Mouse (Mus musculus): ENCODE data around the gene Idh2. TPM values are rescaled to one million over a fixed set of nuclear protein-coding genes. Genes with fewer than 3 reads are reported as not detected.
A peak's percentile ranks its signal among the peaks of the same experiment; 100 is the strongest.

Gene Idh2
- total and polyA plus RNA-seq, 2 experiments from 2014 or later: 152 to 161 TPM

GRCm38 (mm10) chr7:80077801-80078200 is 37.4 kb downstream of the Idh2 start:
- H3K9me3 ChIP-seq (ENCODE audit: low read length): no peaks in the 10 kb centered on the region
- TF ChIP-seq CTCF (IDR thresholded peaks at IDR 0.05; ENCODE audit: low read depth): no peak
- peaks cover 11% of the 10 kb centered on the region for H3K36me3 ChIP-seq (ENCODE audit: insufficient read depth, low read length)
- H3K9ac ChIP-seq (replicated peaks; ENCODE audit: low read length): no peak overlapping the region
- WGBS: 56% methylated on average over 9 of the region's 9 CpGs
- H3K4me2 ChIP-seq (ENCODE audit: low read depth, low read length): no peak overlapping the region
- no peaks in the 10 kb centered on the region for H3K27me3 ChIP-seq (ENCODE audit: insufficient read depth, low read length)
- ATAC-seq (no peak), DNase-seq (ENCODE audit: low spot score) (no peak)
- no peak overlapping the region for H3K27ac ChIP-seq
- peaks cover 14% of the 10 kb centered on the region for H3K4me1 ChIP-seq (ENCODE audit: insufficient read depth, low read length)
- H3K4me3 ChIP-seq (ENCODE audit: low read length): no peak overlapping the region

GRCm38 (mm10) chr7:80076961-80077716 is 38.1 kb downstream of the Idh2 start:
- DNase-seq (ENCODE audit: low spot score): no peak
- WGBS: 58% methylated on average over 6 of the region's 6 CpGs
- H3K4me1 ChIP-seq (ENCODE audit: insufficient read depth, low read length): peaks cover 21% of the 10 kb centered on the region

GRCm38 (mm10) chr7:80075946-80076583 is 39.1 kb downstream of the Idh2 start:
- Histone ChIP-seq H3K27me3 (ENCODE audit: insufficient read depth, low read length) (no peaks in the 10 kb centered on the region), H3K9ac (replicated peaks; ENCODE audit: low read length) (no peak overlapping the region), H3K27ac (no peak overlapping the region), H3K4me3 (ENCODE audit: low read length) (no peak overlapping the region), H3K36me3 (ENCODE audit: insufficient read depth, low read length) (no peaks in the 10 kb centered on the region), H3K4me2 (ENCODE audit: low read depth, low read length) (no peak overlapping the region), H3K4me1 (ENCODE audit: insufficient read depth, low read length) (peaks cover 29% of the 10 kb centered on the region), H3K9me3 (ENCODE audit: low read length) (no peaks in the 10 kb centered on the region)
- DNase-seq (ENCODE audit: low spot score) (no peak), ATAC-seq (no peak)
- 30% methylated on average over 4 of the region's 4 CpGs for WGBS
- no peak for TF ChIP-seq CTCF (IDR thresholded peaks at IDR 0.05; ENCODE audit: low read depth)

More at GRCm38 (mm10) chr7:80076961-80077716, 38.1 kb downstream of the Idh2 start:
- H3K9me3 ChIP-seq (ENCODE audit: low read length): no peaks in the 10 kb centered on the region
- peaks cover 6% of the 10 kb centered on the region for H3K36me3 ChIP-seq (ENCODE audit: insufficient read depth, low read length)
- H3K4me2 ChIP-seq (ENCODE audit: low read depth, low read length): no peak overlapping the region
- H3K9ac ChIP-seq (replicated peaks; ENCODE audit: low read length): no peak overlapping the region
- ATAC-seq: no peak
- no peaks in the 10 kb centered on the region for H3K27me3 ChIP-seq (ENCODE audit: insufficient read depth, low read length)
- no peak for TF ChIP-seq CTCF (IDR thresholded peaks at IDR 0.05; ENCODE audit: low read depth)
- H3K27ac ChIP-seq: no peak overlapping the region
- H3K4me3 ChIP-seq (ENCODE audit: low read length): no peak overlapping the region

- Histone ChIP-seq H3K27me3 (ENCODE audit: insufficient read depth, low read length) (no peaks in the 10 kb centered on the region), H3K9ac (replicated peaks; ENCODE audit: low read length) (no peak overlapping the region), H3K4me2 (ENCODE audit: low read depth, low read length) (no peak overlapping the region), H3K9me3 (ENCODE audit: low read length) (no peaks in the 10 kb centered on the region), H3K4me1 (ENCODE audit: insufficient read depth, low read length) (peaks cover 32% of the 10 kb centered on the region), H3K27ac (no peak overlapping the region), H3K36me3 (ENCODE audit: insufficient read depth, low read length) (no peaks in the 10 kb centered on the region), H3K4me3 (ENCODE audit: low read length) (no peak overlapping the region)
- DNase-seq (ENCODE audit: low spot score) (no peak), ATAC-seq (no peak)
- WGBS: 53% methylated on average over 5 of the region's 5 CpGs
- TF ChIP-seq CTCF (IDR thresholded peaks at IDR 0.05; ENCODE audit: low read depth): no peak
These were observed 40.2 kb downstream of the Idh2 start for GRCm38 (mm10) chr7:80074921-80075441.

GRCm38 (mm10) chr7:80073506-80073905 is 41.7 kb downstream of the Idh2 start:
- Histone ChIP-seq H3K36me3 (ENCODE audit: insufficient read depth, low read length) (no peaks in the 10 kb centered on the region), H3K9me3 (ENCODE audit: low read length) (no peaks in the 10 kb centered on the region), H3K4me3 (ENCODE audit: low read length) (no peak overlapping the region), H3K9ac (replicated peaks; ENCODE audit: low read length) (no peak overlapping the region), H3K27ac (no peak overlapping the region), H3K4me1 (ENCODE audit: insufficient read depth, low read length) (peaks cover 37% of the 10 kb centered on the region), H3K4me2 (ENCODE audit: low read depth, low read length) (no peak overlapping the region), H3K27me3 (ENCODE audit: insufficient read depth, low read length) (no peaks in the 10 kb centered on the region)
- DNase-seq (ENCODE audit: low spot score) (no peak), ATAC-seq (no peak)
- WGBS: 43% methylated on average over 8 of the region's 8 CpGs
- no peak for TF ChIP-seq CTCF (IDR thresholded peaks at IDR 0.05; ENCODE audit: low read depth)

GRCm38 (mm10) chr7:80072297-80072696 is 42.9 kb downstream of the Idh2 start:
- H3K4me2 ChIP-seq (ENCODE audit: low read depth, low read length): peak overlapping the region; percentile 21; the same call in 1 of the 2 replicates
- peak overlapping the region; percentile 26; the same call in 1 of the 2 replicates for H3K27ac ChIP-seq
- H3K9ac ChIP-seq (replicated peaks; ENCODE audit: low read length): no peak overlapping the region
- no peak for TF ChIP-seq CTCF (IDR thresholded peaks at IDR 0.05; ENCODE audit: low read depth)
- H3K4me3 ChIP-seq (ENCODE audit: low read length): no peak overlapping the region
- WGBS: 18% methylated on average over 6 of the region's 6 CpGs
- no peaks in the 10 kb centered on the region for H3K36me3 ChIP-seq (ENCODE audit: insufficient read depth, low read length)
- peaks cover 36% of the 10 kb centered on the region for H3K4me1 ChIP-seq (ENCODE audit: insufficient read depth, low read length)
- H3K27me3 ChIP-seq (ENCODE audit: insufficient read depth, low read length): no peaks in the 10 kb centered on the region
- H3K9me3 ChIP-seq (ENCODE audit: low read length): no peaks in the 10 kb centered on the region
- peak; percentile 74 for DNase-seq (ENCODE audit: low spot score)
- peak; percentile 64 for ATAC-seq
